Mouse (Mus musculus) ES-Bruce4 (cell line): ENCODE measurements at regions not wholly inside any gene's neighbourhood (a gene's known extent, or its start where the extent isn't known, plus 50 kb on each side); places are given as distances from the start of the nearest gene placed in this dataset.

Experiments used
- CTCF ChIP-seq: IDR thresholded peaks from one replicate; pipeline ENCODE4 v1.8.1; 2011; ENCODE audit warnings: low read depth, low read length
- EP300 ChIP-seq: IDR thresholded peaks from 2 replicates; pipeline ENCODE4 v1.6.1; 2011; ENCODE audit warnings: low read depth, low read length; ENCODE audit not compliant: insufficient read depth
- POLR2A ChIP-seq: IDR thresholded peaks from one replicate; pipeline ENCODE4 v1.8.1; 2011; ENCODE audit warnings: low read length; ENCODE audit not compliant: insufficient read depth

DNA sequence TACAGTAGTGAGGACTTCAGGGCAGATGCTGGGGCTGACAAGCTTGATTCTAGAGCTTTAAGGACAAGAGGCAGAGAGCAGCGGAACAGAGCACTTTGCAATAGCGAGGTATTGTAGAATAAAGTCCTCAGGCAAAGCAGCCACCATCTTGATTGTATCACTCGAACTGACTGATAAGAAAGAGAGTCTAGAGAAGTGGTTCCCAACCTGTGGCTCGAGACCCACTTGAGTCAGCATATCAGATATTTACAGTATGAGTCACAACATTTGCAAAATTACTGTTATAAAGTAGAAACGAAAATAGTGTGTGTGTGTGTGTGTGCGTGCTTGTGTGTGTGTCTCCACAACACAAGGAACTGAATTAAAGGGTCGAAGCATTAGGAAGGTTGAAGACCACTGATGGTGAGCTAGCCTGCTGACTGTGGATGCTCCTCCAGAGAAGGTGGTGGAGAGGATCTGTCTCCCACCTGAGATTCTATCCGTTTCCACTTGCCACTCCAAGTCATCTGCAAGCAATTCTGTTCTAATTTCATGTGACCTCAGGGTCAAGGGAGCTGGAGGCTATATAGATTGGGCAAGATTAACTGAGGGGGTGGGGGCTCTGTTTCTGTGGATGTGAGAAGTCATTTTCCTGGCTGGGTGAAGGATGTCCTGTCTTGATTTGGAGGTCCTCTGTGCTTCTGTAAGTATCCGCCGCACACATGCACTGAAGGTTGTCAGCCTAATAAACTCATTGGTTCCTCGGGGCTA lies 115.0 kb downstream of the Phlda1 start:
- no peak for TF ChIP-seq POLR2A
- no peak for TF ChIP-seq CTCF
- no peak for TF ChIP-seq EP300
